Mouse (Mus musculus) hindbrain, embryonic 13.5 days (tissue): ENCODE results near the gene Zfp628. TPM values are rescaled to one million over a fixed set of nuclear protein-coding genes. Genes with fewer than 3 reads are reported as not detected.
A peak's percentile ranks its signal among the peaks of the same experiment; 100 is the strongest.

Experiments used
- ATAC-seq: fragments of 200-750 bp; cut with Nextera tagmentation; 2 replicates; pipeline ENCODE4 v1.8.0; 2017; ENCODE audit warnings: moderate TSS enrichment; ENCODE audit not compliant: low FRiP score
- H3K27ac ChIP-seq: fragments of 300-500 bp; sonication (generic); 2 replicates; pipeline ENCODE4 v1.5.1; 2015; ENCODE audit warnings: inconsistent platforms, mild to moderate bottlenecking, moderate library complexity
- H3K27me3 ChIP-seq: fragments of 300-500 bp; sonication (generic); 2 replicates; pipeline ENCODE4 v1.6.1; 2015; ENCODE audit warnings: mild to moderate bottlenecking, inconsistent platforms
- H3K36me3 ChIP-seq: fragments of 300-500 bp; sonication (generic); 2 replicates; pipeline ENCODE4 v1.6.1; 2015; ENCODE audit warnings: mild to moderate bottlenecking, inconsistent platforms
- H3K4me1 ChIP-seq: fragments of 300-500 bp; sonication (generic); replicated peaks from 2 replicates; pipeline ENCODE4 v1.6.1; 2015; ENCODE audit warnings: inconsistent platforms
- H3K4me2 ChIP-seq: fragments of 300-500 bp; sonication (generic); 2 replicates; pipeline ENCODE4 v1.6.1; 2015; ENCODE audit warnings: inconsistent platforms, mild to moderate bottlenecking, moderate library complexity
- H3K4me3 ChIP-seq: fragments of 300-500 bp; sonication (generic); 2 replicates; pipeline ENCODE4 v1.5.1; 2015; ENCODE audit warnings: mild to moderate bottlenecking, inconsistent platforms
- H3K9ac ChIP-seq: fragments of 300-500 bp; sonication (generic); 2 replicates; pipeline ENCODE4 v1.6.1; 2015; ENCODE audit warnings: mild to moderate bottlenecking, inconsistent platforms
- H3K9me3 ChIP-seq: fragments of 300-500 bp; sonication (generic); 2 replicates; pipeline ENCODE4 v1.6.1; 2016; ENCODE audit warnings: inconsistent platforms
- WGBS: fragments of 180-500 bp; shearing (Covaris S2); methylation state at CpG from one replicate; pipeline ENCODE4 v1.1.7; 2015; 5-methylcytosine and 5-hydroxymethylcytosine counted together
- polyA plus RNA-seq: library from polyadenylated mRNA; unstranded; fragments of >200 nt; fragmentation: Nextera tagmentation; extraction: Ambion mirVana; gene quantifications from 2 replicates; pipeline ENCODE4 v1.2.1, GENCODE M21; 2015

Zfp628 gene
- polyA plus RNA-seq, 1 experiment from 2014 or later, result 4.9 TPM

DNA sequence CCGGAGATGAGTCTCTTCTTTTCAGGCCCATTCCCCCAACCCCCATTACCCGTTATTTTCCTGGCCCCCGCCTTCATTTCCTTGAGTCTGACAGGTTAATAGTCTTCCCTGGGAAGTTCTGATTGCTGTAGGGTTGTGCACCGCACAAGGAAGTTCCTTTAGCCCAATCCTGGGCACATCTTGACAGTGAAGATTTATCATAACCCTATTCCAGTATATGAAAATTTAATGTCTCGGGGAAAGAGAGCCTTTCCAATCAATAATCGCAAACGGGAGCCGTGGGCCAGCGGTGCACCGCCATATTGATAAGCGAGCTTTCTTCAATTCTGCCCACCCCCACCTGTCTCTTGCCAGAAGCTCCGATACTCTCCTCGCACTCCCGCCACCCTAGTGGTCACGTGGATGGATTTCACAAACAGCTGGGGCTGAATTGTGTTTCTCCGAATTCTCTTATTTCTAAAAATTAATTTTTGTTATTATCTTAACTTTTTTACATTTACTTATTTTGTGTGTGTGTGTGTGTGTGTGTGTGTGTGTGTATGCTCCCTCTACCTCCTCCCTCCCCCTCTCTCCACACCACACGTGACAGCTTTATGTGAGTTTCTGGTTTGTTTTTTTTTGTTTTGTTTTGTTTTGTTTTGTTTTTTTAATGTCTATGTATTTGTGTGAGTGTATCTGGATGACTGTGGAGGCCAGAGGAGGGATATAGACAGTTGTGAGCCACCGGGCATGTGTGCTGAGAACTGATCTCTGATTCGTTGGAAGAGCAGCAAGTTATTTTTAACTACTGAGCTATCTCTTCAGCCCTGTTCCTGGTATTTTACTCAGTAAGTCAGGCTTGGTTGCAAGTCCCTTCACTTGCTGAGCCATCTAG is 15.1 kb upstream of the Zfp628 start:
- ATAC-seq, result peak; percentile 70
- H3K4me3 ChIP-seq, result peak overlapping the region; percentile 31
- 8% methylated on average over 19 of the region's 19 CpGs for WGBS
- H3K9ac ChIP-seq, result peak overlapping the region; percentile 61
- H3K4me1 ChIP-seq, result peaks cover 21% of the 10 kb centered on the region
- no peaks in the 10 kb centered on the region for H3K9me3 ChIP-seq
- H3K4me2 ChIP-seq, result peak overlapping the region; percentile 51
- H3K27ac ChIP-seq, result peak overlapping the region; percentile 71
- H3K36me3 ChIP-seq, result no peaks in the 10 kb centered on the region
- peaks cover 18% of the 10 kb centered on the region for H3K27me3 ChIP-seq

DNA sequence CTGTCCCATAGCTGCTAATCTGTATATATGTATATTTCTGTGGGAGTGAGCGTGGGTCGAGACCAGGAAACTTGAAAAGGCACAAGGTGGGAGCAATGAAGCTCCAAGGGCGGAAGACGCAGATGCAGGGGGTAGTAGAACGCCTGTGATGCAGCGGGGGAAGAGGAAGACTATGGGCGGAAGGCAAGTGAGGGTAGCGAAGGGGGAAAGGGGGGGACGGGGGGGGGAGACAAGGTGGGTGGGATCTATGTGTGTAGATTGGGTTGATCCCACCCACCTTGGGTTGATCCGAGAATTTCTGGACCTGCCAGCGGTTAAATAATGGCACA is 14.5 kb upstream of the Zfp628 start:
- Histone ChIP-seq H3K4me3 (no peak overlapping the region), H3K4me2 (peak overlapping the region; percentile 51), H3K27me3 (peaks cover 18% of the 10 kb centered on the region), H3K27ac (no peak overlapping the region), H3K4me1 (peaks cover 21% of the 10 kb centered on the region), H3K36me3 (no peaks in the 10 kb centered on the region), H3K9ac (no peak overlapping the region), H3K9me3 (no peaks in the 10 kb centered on the region)
- 34% methylated on average over 10 of the region's 11 CpGs for WGBS
- ATAC-seq, result no peak

DNA sequence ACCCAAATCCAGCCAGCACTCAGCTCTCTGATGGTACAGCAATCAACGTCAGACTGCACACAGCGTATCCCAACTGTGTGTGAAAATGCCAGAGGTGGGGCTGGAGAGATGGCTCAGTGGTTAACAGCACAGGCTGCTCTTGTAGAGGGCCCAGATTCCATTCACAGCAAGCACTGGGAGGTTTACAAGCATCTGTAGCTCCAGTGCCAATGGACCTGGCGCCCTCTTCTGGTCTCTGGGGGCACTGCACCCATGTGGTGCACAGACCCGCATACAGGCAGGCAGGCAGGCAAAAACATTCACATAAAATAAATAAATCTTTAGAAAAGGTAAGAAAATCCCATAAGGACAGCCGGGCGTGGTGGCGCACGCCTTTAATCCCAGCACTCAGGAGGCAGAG is 13.8 kb upstream of the Zfp628 start:
- Histone ChIP-seq H3K36me3 (no peaks in the 10 kb centered on the region), H3K9ac (no peak overlapping the region), H3K27ac (no peak overlapping the region), H3K4me2 (no peak overlapping the region), H3K4me3 (no peak overlapping the region), H3K9me3 (no peaks in the 10 kb centered on the region), H3K27me3 (peaks cover 18% of the 10 kb centered on the region), H3K4me1 (peaks cover 21% of the 10 kb centered on the region)
- 46% methylated on average over 8 of the region's 8 CpGs for whole genome bisulfite sequencing
- ATAC-seq, result no peak

DNA sequence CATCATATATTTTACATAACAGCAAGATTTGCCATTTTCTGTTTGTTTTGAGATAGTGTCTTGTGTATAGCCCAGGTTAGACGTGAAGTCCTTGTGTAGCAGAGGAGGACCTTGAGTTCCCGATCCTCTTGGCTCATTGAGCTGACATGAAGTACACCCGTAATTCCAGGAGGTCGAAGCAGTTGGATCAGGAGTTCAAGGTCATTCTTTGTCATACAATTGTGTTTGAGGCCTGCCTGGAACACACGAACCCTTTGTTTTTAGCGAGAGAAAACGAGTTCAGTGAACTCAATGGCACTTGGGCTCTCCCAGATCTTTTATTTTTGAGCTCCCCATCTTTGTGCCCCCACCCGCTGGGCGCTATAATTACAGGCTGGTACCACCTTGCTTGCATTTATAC is 12.6 kb upstream of the Zfp628 start:
- Histone ChIP-seq H3K4me2 (no peak overlapping the region), H3K36me3 (no peaks in the 10 kb centered on the region), H3K27me3 (peaks cover 18% of the 10 kb centered on the region), H3K4me3 (no peak overlapping the region), H3K4me1 (peaks cover 21% of the 10 kb centered on the region), H3K9me3 (no peaks in the 10 kb centered on the region), H3K27ac (no peak overlapping the region), H3K9ac (no peak overlapping the region)
- WGBS, result 80% methylated on average over 9 of the region's 9 CpGs
- ATAC-seq, result no peak

DNA sequence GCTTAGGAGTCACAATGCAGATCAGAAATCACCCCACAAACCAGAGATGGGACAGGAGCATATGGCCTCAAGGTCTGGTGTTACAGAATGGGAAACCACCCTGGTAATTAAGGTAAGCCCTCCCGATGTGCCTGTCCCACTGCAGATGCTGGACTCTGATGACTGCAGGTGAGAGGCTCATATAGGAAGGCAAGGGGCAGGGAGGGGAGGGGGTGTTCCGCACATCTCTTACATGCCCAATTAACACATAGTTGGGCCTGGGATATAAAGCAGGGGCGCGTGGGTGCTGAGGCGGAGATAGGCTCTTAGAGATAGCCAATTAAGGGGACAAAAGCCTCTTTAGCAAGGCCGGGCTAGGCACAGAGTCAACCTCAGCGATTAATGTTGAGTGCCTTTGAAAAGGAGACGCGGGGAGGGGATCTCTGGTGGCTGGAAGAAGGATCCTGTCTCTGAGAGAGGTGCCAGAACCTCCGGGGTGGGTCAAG is 8.5 kb upstream of the Zfp628 start, which contains the start of gene Gm36210:
TSS of gene Gm36210 (minus strand) at position 51 of the 485 bp plus-strand sequence.
- H3K4me3 ChIP-seq, result no peak within 1 kb of the TSS
- ATAC-seq, result no peak
- WGBS, result 58% methylated on average over 10 of the region's 10 CpGs

GRCm38 (mm10) chr7:4911561-4911960 is 3.5 kb upstream of the Zfp628 start:
- Histone ChIP-seq H3K4me3 (no peak overlapping the region), H3K9ac (no peak overlapping the region), H3K36me3 (no peaks in the 10 kb centered on the region), H3K27me3 (no peaks in the 10 kb centered on the region), H3K9me3 (no peaks in the 10 kb centered on the region), H3K4me2 (no peak overlapping the region), H3K4me1 (peaks cover 19% of the 10 kb centered on the region), H3K27ac (no peak overlapping the region)
- ATAC-seq, result no peak
- WGBS, result 36% methylated on average over 9 of the region's 9 CpGs

More for the DNA sequence above, 8.5 kb upstream of the Zfp628 start, which contains the start of gene Gm36210:
- Histone ChIP-seq H3K27me3 (no peaks in the 10 kb centered on the region), H3K9me3 (no peaks in the 10 kb centered on the region), H3K4me2 (no peak within 1 kb of the TSS), H3K36me3 (no peaks in the 10 kb centered on the region), H3K9ac (no peak within 1 kb of the TSS), H3K4me1 (no peaks in the 10 kb centered on the region; the same call in 1 of the 2 replicates), H3K27ac (no peak within 1 kb of the TSS)

- Histone ChIP-seq H3K4me3 (peak overlapping the region; percentile 3), H3K9me3 (no peaks in the 10 kb centered on the region), H3K4me1 (peaks cover 26% of the 10 kb centered on the region), H3K9ac (no peak overlapping the region), H3K4me2 (no peak overlapping the region), H3K36me3 (no peaks in the 10 kb centered on the region), H3K27me3 (no peaks in the 10 kb centered on the region), H3K27ac (no peak overlapping the region)
- ATAC-seq, result no peak
- 61% methylated on average over 5 of the region's 5 CpGs for WGBS
These were observed 2.8 kb upstream of the Zfp628 start for GRCm38 (mm10) chr7:4912248-4912647.

DNA sequence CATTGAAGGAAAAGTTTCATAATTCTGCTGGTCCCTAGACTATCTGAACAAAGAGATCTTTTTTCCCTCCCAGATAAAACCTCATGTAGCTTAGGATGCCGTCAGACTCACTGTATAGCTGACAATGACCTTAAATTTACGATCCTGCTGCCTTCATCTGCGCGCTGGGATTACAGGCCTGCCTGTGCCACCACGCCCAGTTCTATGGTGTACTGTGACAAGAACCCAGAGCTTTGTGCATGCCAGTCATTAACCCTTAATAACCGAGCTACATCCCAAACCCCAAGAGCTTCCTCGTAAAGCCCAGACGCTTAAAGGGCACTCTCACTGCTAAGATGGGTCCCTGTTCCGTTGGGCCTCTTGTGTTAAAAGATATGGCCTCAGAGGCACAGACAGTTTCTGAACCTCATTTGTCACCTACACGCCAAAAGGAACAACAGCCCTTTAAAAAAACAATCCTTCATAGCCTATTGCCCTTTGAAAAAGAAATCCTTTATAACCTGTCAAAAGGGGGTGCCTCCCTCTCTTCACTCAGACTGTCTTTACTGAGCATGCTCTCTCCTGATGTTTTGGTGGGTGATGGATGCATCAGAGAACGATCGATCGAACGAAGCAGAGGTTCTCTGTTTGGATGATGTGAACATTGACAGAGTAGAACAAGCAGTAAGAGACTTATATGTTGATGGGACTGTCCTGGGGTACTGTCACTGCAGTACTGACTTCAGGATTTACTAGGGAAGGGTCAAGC is 826 bp downstream of the Zfp628 start:
- WGBS, result 14% methylated on average over 14 of the region's 14 CpGs
- Histone ChIP-seq H3K4me2 (peak overlapping the region; percentile 77), H3K27ac (peak overlapping the region; percentile 99)

GRCm38 (mm10) chr7:4917494-4917893 is 2.5 kb downstream of the Zfp628 start:
- Histone ChIP-seq H3K36me3 (peaks cover 36% of the 10 kb centered on the region), H3K27me3 (no peaks in the 10 kb centered on the region), H3K27ac (peak overlapping the region; percentile 99; the same call in 1 of the 2 replicates), H3K4me3 (no peak overlapping the region), H3K4me2 (no peak overlapping the region), H3K9me3 (no peaks in the 10 kb centered on the region), H3K4me1 (peaks cover 50% of the 10 kb centered on the region), H3K9ac (peak overlapping the region; percentile 89)
- WGBS, result 87% methylated on average over 2 of the region's 2 CpGs
- ATAC-seq, result no peak

More for the DNA sequence above, 826 bp downstream of the Zfp628 start:
- peak overlapping the region; percentile 62 for H3K4me3 ChIP-seq
- ATAC-seq, result peak; percentile 43
- H3K36me3 ChIP-seq, result peaks cover 31% of the 10 kb centered on the region
- peak overlapping the region; percentile 89 for H3K9ac ChIP-seq
- no peaks in the 10 kb centered on the region for H3K9me3 ChIP-seq
- no peaks in the 10 kb centered on the region for H3K27me3 ChIP-seq
- H3K4me1 ChIP-seq, result peaks cover 34% of the 10 kb centered on the region

GRCm38 (mm10) chr7:4918681-4919080 is 3.7 kb downstream of the Zfp628 start:
- H3K9ac ChIP-seq, result no peak overlapping the region
- no peaks in the 10 kb centered on the region for H3K9me3 ChIP-seq
- WGBS, result 95% methylated on average over 15 of the region's 15 CpGs
- H3K4me1 ChIP-seq, result peaks cover 62% of the 10 kb centered on the region
- H3K27ac ChIP-seq, result no peak overlapping the region
- no peak for ATAC-seq
- H3K36me3 ChIP-seq, result peaks cover 36% of the 10 kb centered on the region
- H3K27me3 ChIP-seq, result no peaks in the 10 kb centered on the region
- no peak overlapping the region for H3K4me3 ChIP-seq
- no peak overlapping the region for H3K4me2 ChIP-seq

DNA sequence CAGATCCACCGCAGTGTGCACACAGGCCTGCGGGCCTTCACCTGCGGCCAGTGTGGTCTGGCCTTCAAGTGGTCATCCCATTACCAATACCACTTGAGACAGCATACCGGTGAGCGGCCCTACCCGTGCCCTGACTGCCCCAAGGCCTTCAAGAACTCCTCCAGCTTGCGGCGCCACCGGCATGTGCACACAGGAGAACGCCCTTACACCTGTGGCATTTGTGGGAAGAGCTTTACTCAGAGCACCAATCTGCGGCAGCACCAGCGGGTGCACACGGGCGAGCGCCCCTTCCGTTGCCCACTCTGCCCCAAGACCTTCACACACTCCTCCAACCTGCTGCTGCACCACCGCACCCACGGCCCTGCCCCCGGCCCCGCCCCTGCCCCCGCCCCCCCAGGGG is 4.1 kb downstream of the Zfp628 start:
- WGBS, result 88% methylated on average over 21 of the region's 21 CpGs

GRCm38 (mm10) chr7:4919971-4920370 is 5.0 kb downstream of the Zfp628 start:
- H3K27me3 ChIP-seq, result no peaks in the 10 kb centered on the region
- H3K9ac ChIP-seq, result peak overlapping the region; percentile 80; the same call in 1 of the 2 replicates
- H3K4me2 ChIP-seq, result no peak overlapping the region
- peaks cover 66% of the 10 kb centered on the region for H3K4me1 ChIP-seq
- no peak overlapping the region; the same call in 1 of the 2 replicates for H3K27ac ChIP-seq
- WGBS, result 88% methylated on average over 21 of the region's 21 CpGs
- ATAC-seq, result no peak
- peaks cover 36% of the 10 kb centered on the region for H3K36me3 ChIP-seq
- H3K4me3 ChIP-seq, result no peak overlapping the region
- H3K9me3 ChIP-seq, result no peaks in the 10 kb centered on the region

More for the DNA sequence above, 4.1 kb downstream of the Zfp628 start:
- Histone ChIP-seq H3K4me1 (peaks cover 64% of the 10 kb centered on the region), H3K4me2 (no peak overlapping the region), H3K9ac (no peak overlapping the region), H3K9me3 (no peaks in the 10 kb centered on the region), H3K4me3 (no peak overlapping the region), H3K36me3 (peaks cover 36% of the 10 kb centered on the region), H3K27ac (no peak overlapping the region), H3K27me3 (no peaks in the 10 kb centered on the region)
- no peak for ATAC-seq
